Mouse (Mus musculus) hindbrain, embryonic 12.5 days (tissue): ENCODE results near the gene Rasef. TPM values are rescaled to one million over a fixed set of nuclear protein-coding genes. Genes with fewer than 3 reads are reported as not detected.

Experiments
- ATAC-seq: fragments of 200-750 bp; cut with Nextera tagmentation; 2 replicates; pipeline ENCODE4 v1.8.0; 2017; ENCODE audit warnings: moderate TSS enrichment; ENCODE audit not compliant: low FRiP score
- H3K27ac ChIP-seq: fragments of 300-500 bp; sonication (generic); 2 replicates; pipeline ENCODE4 v1.5.1; 2016; ENCODE audit warnings: mild to moderate bottlenecking
- H3K27me3 ChIP-seq: fragments of 300-500 bp; sonication (generic); 2 replicates; pipeline ENCODE4 v1.6.1; 2016; ENCODE audit warnings: mild to moderate bottlenecking
- H3K36me3 ChIP-seq: fragments of 300-500 bp; sonication (generic); 2 replicates; pipeline ENCODE4 v1.6.1; 2016; ENCODE audit warnings: mild to moderate bottlenecking
- H3K4me1 ChIP-seq: fragments of 300-500 bp; sonication (generic); 2 replicates; pipeline ENCODE4 v1.6.1; 2016
- H3K4me2 ChIP-seq: fragments of 300-500 bp; sonication (generic); replicated peaks from 2 replicates; pipeline ENCODE4 v1.6.1; 2016; ENCODE audit warnings: mild to moderate bottlenecking
- H3K4me3 ChIP-seq: fragments of 300-500 bp; sonication (generic); 2 replicates; pipeline ENCODE4 v1.5.1; 2016; ENCODE audit warnings: mild to moderate bottlenecking
- H3K9ac ChIP-seq: fragments of 300-500 bp; sonication (generic); 2 replicates; pipeline ENCODE4 v1.6.1; 2016; ENCODE audit warnings: mild to moderate bottlenecking, moderate library complexity
- H3K9me3 ChIP-seq: fragments of 300-500 bp; sonication (generic); replicated peaks from 2 replicates; pipeline ENCODE4 v1.6.1; 2016; ENCODE audit warnings: mild to moderate bottlenecking
- WGBS: fragments of 180-500 bp; shearing (Covaris S2); methylation state at CpG from one replicate; pipeline ENCODE4 v1.1.7; 2016; 5-methylcytosine and 5-hydroxymethylcytosine counted together
- polyA plus RNA-seq: library from polyadenylated mRNA; unstranded; fragments of >200 nt; fragmentation: Nextera tagmentation; extraction: Ambion mirVana; gene quantifications from 2 replicates; pipeline ENCODE4 v1.2.1, GENCODE M21; 2016

Rasef gene
- 1.3 and 2.0 TPM in 2 replicates for polyA plus RNA-seq

GRCm38 (mm10) chr4:73790260-73791185, at the start of gene Rasef:
Gene Rasef (minus strand): TSS chr4:73790994.
- no peaks in the 10 kb centered on the region for H3K36me3 ChIP-seq
- H3K9me3 ChIP-seq: no peaks in the 10 kb centered on the region
- H3K4me3 ChIP-seq: peak within 1 kb of the TSS; percentile 57
- peak within 1 kb of the TSS; percentile 20; the same call in 1 of the 2 replicates for H3K9ac ChIP-seq
- peak; percentile 86 for ATAC-seq
- 5% methylated on average over 82 of the region's 87 CpGs for WGBS
- peaks cover 26% of the 10 kb centered on the region for H3K27me3 ChIP-seq
- no peak within 1 kb of the TSS for H3K27ac ChIP-seq
- peak within 1 kb of the TSS; percentile 89 for H3K4me2 ChIP-seq
- peaks cover 8% of the 10 kb centered on the region for H3K4me1 ChIP-seq

GRCm38 (mm10) chr4:73826587-73826986, 35.8 kb upstream of the Rasef start:
- no peaks in the 10 kb centered on the region for H3K36me3 ChIP-seq
- no peaks in the 10 kb centered on the region for H3K4me1 ChIP-seq
- no peaks in the 10 kb centered on the region for H3K9me3 ChIP-seq
- H3K27me3 ChIP-seq: no peaks in the 10 kb centered on the region
- no peak overlapping the region for H3K9ac ChIP-seq
- no peak for ATAC-seq
- WGBS: 80% methylated on average over 3 of the region's 3 CpGs
- no peak overlapping the region for H3K4me3 ChIP-seq
- no peak overlapping the region for H3K4me2 ChIP-seq
- no peak overlapping the region for H3K27ac ChIP-seq

GRCm38 (mm10) chr4:73791186-73791540, 369 bp upstream of the Rasef start:
- Histone ChIP-seq H3K9me3 (no peaks in the 10 kb centered on the region), H3K4me3 (peak overlapping the region; percentile 57), H3K27ac (no peak overlapping the region), H3K4me2 (peak overlapping the region; percentile 89), H3K9ac (peak overlapping the region; percentile 20; the same call in 1 of the 2 replicates), H3K4me1 (peaks cover 8% of the 10 kb centered on the region), H3K27me3 (peaks cover 26% of the 10 kb centered on the region), H3K36me3 (no peaks in the 10 kb centered on the region)
- no peak for ATAC-seq
- WGBS: 65% methylated on average over 3 of the region's 3 CpGs

GRCm38 (mm10) chr4:73789534-73789933, 1.3 kb downstream of the Rasef start:
- WGBS: 56% methylated on average over 6 of the region's 6 CpGs

GRCm38 (mm10) chr4:73788076-73788730, 2.6 kb downstream of the Rasef start:
- ATAC-seq: no peak
- H3K9ac ChIP-seq: no peak overlapping the region
- H3K27ac ChIP-seq: no peak overlapping the region
- H3K9me3 ChIP-seq: no peaks in the 10 kb centered on the region
- 90% methylated on average over 7 of the region's 7 CpGs for WGBS
- peaks cover 8% of the 10 kb centered on the region for H3K4me1 ChIP-seq
- no peak overlapping the region for H3K4me3 ChIP-seq
- no peak overlapping the region for H3K4me2 ChIP-seq
- H3K36me3 ChIP-seq: no peaks in the 10 kb centered on the region
- peaks cover 26% of the 10 kb centered on the region for H3K27me3 ChIP-seq

More at GRCm38 (mm10) chr4:73789534-73789933, 1.3 kb downstream of the Rasef start:
- H3K27me3 ChIP-seq: peaks cover 26% of the 10 kb centered on the region
- no peaks in the 10 kb centered on the region for H3K36me3 ChIP-seq
- no peak overlapping the region for H3K4me3 ChIP-seq
- H3K27ac ChIP-seq: no peak overlapping the region
- ATAC-seq: no peak
- H3K4me2 ChIP-seq: no peak overlapping the region
- peaks cover 8% of the 10 kb centered on the region for H3K4me1 ChIP-seq
- no peak overlapping the region for H3K9ac ChIP-seq
- H3K9me3 ChIP-seq: no peaks in the 10 kb centered on the region

GRCm38 (mm10) chr4:73784147-73784546, 6.6 kb downstream of the Rasef start:
- Histone ChIP-seq H3K36me3 (no peaks in the 10 kb centered on the region), H3K4me3 (no peak overlapping the region), H3K4me1 (no peaks in the 10 kb centered on the region), H3K9me3 (no peaks in the 10 kb centered on the region), H3K4me2 (no peak overlapping the region), H3K27me3 (peaks cover 2% of the 10 kb centered on the region; the same call in 1 of the 2 replicates), H3K9ac (no peak overlapping the region), H3K27ac (no peak overlapping the region)
- ATAC-seq: no peak
- WGBS: 96% methylated on average over 1 of the region's 1 CpGs

- H3K4me1 ChIP-seq: no peaks in the 10 kb centered on the region
- H3K27me3 ChIP-seq: no peaks in the 10 kb centered on the region
- H3K9me3 ChIP-seq: no peaks in the 10 kb centered on the region
- H3K9ac ChIP-seq: no peak overlapping the region
- ATAC-seq: no peak
- WGBS: 89% methylated on average over 3 of the region's 3 CpGs
- no peaks in the 10 kb centered on the region for H3K36me3 ChIP-seq
- H3K4me2 ChIP-seq: no peak overlapping the region
- no peak overlapping the region for H3K4me3 ChIP-seq
- no peak overlapping the region for H3K27ac ChIP-seq
Measured at GRCm38 (mm10) chr4:73781061-73781460, 9.7 kb downstream of the Rasef start.

- Histone ChIP-seq H3K4me2 (no peak overlapping the region), H3K27me3 (no peaks in the 10 kb centered on the region), H3K4me3 (no peak overlapping the region), H3K9me3 (no peaks in the 10 kb centered on the region), H3K27ac (no peak overlapping the region), H3K9ac (no peak overlapping the region), H3K4me1 (no peaks in the 10 kb centered on the region), H3K36me3 (no peaks in the 10 kb centered on the region)
- ATAC-seq: no peak
- WGBS: 95% methylated on average over 2 of the region's 2 CpGs
Measured at GRCm38 (mm10) chr4:73775266-73775665, 15.5 kb downstream of the Rasef start.

GRCm38 (mm10) chr4:73773831-73774810, 16.7 kb downstream of the Rasef start:
- 74% methylated on average over 5 of the region's 5 CpGs for WGBS

GRCm38 (mm10) chr4:73772028-73772427, 18.8 kb downstream of the Rasef start:
- H3K36me3 ChIP-seq: no peaks in the 10 kb centered on the region
- H3K4me3 ChIP-seq: no peak overlapping the region
- no peak overlapping the region for H3K9ac ChIP-seq
- no peak overlapping the region for H3K4me2 ChIP-seq
- no peak overlapping the region for H3K27ac ChIP-seq
- H3K4me1 ChIP-seq: no peaks in the 10 kb centered on the region
- H3K27me3 ChIP-seq: no peaks in the 10 kb centered on the region
- H3K9me3 ChIP-seq: no peaks in the 10 kb centered on the region
- no peak for ATAC-seq

More at GRCm38 (mm10) chr4:73773831-73774810, 16.7 kb downstream of the Rasef start:
- Histone ChIP-seq H3K4me3 (no peak overlapping the region), H3K9ac (no peak overlapping the region), H3K4me2 (no peak overlapping the region), H3K27me3 (no peaks in the 10 kb centered on the region), H3K36me3 (no peaks in the 10 kb centered on the region), H3K9me3 (no peaks in the 10 kb centered on the region), H3K4me1 (no peaks in the 10 kb centered on the region), H3K27ac (no peak overlapping the region)
- no peak for ATAC-seq

- no peak overlapping the region for H3K27ac ChIP-seq
- H3K9ac ChIP-seq: no peak overlapping the region
- no peak for ATAC-seq
- H3K4me3 ChIP-seq: no peak overlapping the region
- no peak overlapping the region for H3K4me2 ChIP-seq
- H3K27me3 ChIP-seq: no peaks in the 10 kb centered on the region
- H3K9me3 ChIP-seq: no peaks in the 10 kb centered on the region
- H3K4me1 ChIP-seq: no peaks in the 10 kb centered on the region
- no peaks in the 10 kb centered on the region for H3K36me3 ChIP-seq
Measured at GRCm38 (mm10) chr4:73770592-73770991, 20.2 kb downstream of the Rasef start.

GRCm38 (mm10) chr4:73768156-73768555, 22.6 kb downstream of the Rasef start:
- no peak for ATAC-seq
- no peaks in the 10 kb centered on the region for H3K27me3 ChIP-seq
- no peak overlapping the region for H3K9ac ChIP-seq
- H3K4me3 ChIP-seq: no peak overlapping the region
- H3K9me3 ChIP-seq: no peaks in the 10 kb centered on the region
- no peaks in the 10 kb centered on the region for H3K4me1 ChIP-seq
- H3K36me3 ChIP-seq: no peaks in the 10 kb centered on the region
- H3K4me2 ChIP-seq: no peak overlapping the region
- WGBS: 94% methylated on average over 3 of the region's 3 CpGs
- no peak overlapping the region for H3K27ac ChIP-seq
